Mouse (Mus musculus): ENCODE measurements at regions not wholly inside any gene's neighbourhood (a gene's known extent, or its start where the extent isn't known, plus 50 kb on each side); places are given as distances from the start of the nearest gene placed in this dataset.

DNA sequence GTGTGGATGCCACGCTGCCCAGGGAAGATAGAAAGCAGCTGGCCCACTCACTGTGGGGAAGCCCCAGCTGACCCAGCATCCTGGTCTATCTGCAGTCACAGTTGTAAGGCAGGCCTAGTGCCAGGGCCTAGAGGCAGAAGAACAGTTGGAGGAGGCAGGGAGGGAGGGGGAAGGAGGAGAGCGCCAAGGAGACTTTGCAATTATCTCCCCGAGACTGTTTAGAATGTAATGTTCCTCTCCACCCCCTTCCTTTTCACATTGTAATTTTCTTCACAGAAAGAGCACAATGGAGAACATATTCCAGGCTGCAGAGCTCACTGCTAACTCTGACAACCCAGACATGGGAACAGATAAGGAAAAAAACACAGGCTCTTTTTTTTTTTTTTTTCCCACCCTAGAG, 1382.3 kb downstream of the Gsdmc2 start:
- DNase-seq (ENCODE audit: low read depth in 1 of 2, low spot score in 2 of 2): peak in 1 of 2 experiments; percentile 4
- no peaks in the 10 kb centered on the region for H3K27me3 ChIP-seq (ENCODE audit: control insufficient read depth, insufficient read depth, low read length)
- TF ChIP-seq POLR2A (IDR thresholded peaks at IDR 0.05; ENCODE audit: low read depth, low read length) (no peak), CTCF (IDR thresholded peaks at IDR 0.05; ENCODE audit: extremely low read depth, insufficient read depth, insufficient read length, insufficient replicate concordance) (no peak)

GRCm38 (mm10) chr15:62461398-62462051, 1383.5 kb downstream of the Gsdmc2 start:
- no peak for DNase-seq (ENCODE audit: low read depth in 1 of 2, low spot score in 2 of 2)

More for the DNA sequence above, 1382.3 kb downstream of the Gsdmc2 start:
- no peaks in the 10 kb centered on the region for H3K36me3 ChIP-seq (ENCODE audit: control insufficient read depth, insufficient read depth, low read length)
- WGBS: 82% methylated on average over 3 of the region's 3 CpGs
- H3K27ac ChIP-seq (ENCODE audit: insufficient read depth, low read length): no peak overlapping the region
- no peak overlapping the region for H3K4me3 ChIP-seq (ENCODE audit: extremely low read depth, insufficient read depth, insufficient read length)
- peaks cover 6% of the 10 kb centered on the region; the same call in 1 of the 2 replicates for H3K4me1 ChIP-seq (ENCODE audit: control insufficient read depth, insufficient read depth, insufficient read length)

DNA sequence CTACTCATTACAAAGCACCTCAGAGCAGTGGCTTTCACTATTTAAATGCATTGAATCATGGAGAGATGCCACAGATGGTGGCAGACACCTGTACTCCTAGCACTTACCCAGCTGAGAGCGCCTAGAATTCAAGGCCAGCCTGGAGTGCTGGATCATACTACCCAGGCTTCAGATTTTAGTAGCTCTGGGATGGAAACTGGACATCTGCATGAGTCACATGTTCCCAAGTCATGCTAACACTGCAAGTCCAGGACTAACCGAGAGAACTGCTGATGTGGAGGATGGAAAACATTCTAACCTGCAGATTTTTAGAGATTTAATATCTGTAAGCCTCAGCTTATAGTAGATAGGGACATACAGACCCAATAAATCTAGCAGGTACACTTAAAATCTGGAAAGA, 1384.3 kb downstream of the Gsdmc2 start:
- no peak for DNase-seq (ENCODE audit: low read depth in 1 of 2, low spot score in 2 of 2)
- Histone ChIP-seq H3K27ac (ENCODE audit: insufficient read depth, low read length) (no peak overlapping the region), H3K27me3 (ENCODE audit: control insufficient read depth, insufficient read depth, low read length) (no peaks in the 10 kb centered on the region), H3K4me3 (ENCODE audit: extremely low read depth, insufficient read depth, insufficient read length) (no peak overlapping the region), H3K4me1 (ENCODE audit: control insufficient read depth, insufficient read depth, insufficient read length) (peaks cover 7% of the 10 kb centered on the region; the same call in 1 of the 2 replicates), H3K36me3 (ENCODE audit: control insufficient read depth, insufficient read depth, low read length) (no peaks in the 10 kb centered on the region)
- 82% methylated on average over 2 of the region's 2 CpGs for WGBS
- TF ChIP-seq POLR2A (IDR thresholded peaks at IDR 0.05; ENCODE audit: low read depth, low read length) (no peak), CTCF (IDR thresholded peaks at IDR 0.05; ENCODE audit: extremely low read depth, insufficient read depth, insufficient read length, insufficient replicate concordance) (no peak)

More at GRCm38 (mm10) chr15:62461398-62462051, 1383.5 kb downstream of the Gsdmc2 start:
- TF ChIP-seq CTCF (IDR thresholded peaks at IDR 0.05; ENCODE audit: extremely low read depth, insufficient read depth, insufficient read length, insufficient replicate concordance) (no peak), POLR2A (IDR thresholded peaks at IDR 0.05; ENCODE audit: low read depth, low read length) (no peak)
- Histone ChIP-seq H3K4me1 (ENCODE audit: control insufficient read depth, insufficient read depth, insufficient read length) (peaks cover 7% of the 10 kb centered on the region; the same call in 1 of the 2 replicates), H3K27me3 (ENCODE audit: control insufficient read depth, insufficient read depth, low read length) (no peaks in the 10 kb centered on the region), H3K27ac (ENCODE audit: insufficient read depth, low read length) (no peak overlapping the region), H3K36me3 (ENCODE audit: control insufficient read depth, insufficient read depth, low read length) (no peaks in the 10 kb centered on the region), H3K4me3 (ENCODE audit: extremely low read depth, insufficient read depth, insufficient read length) (no peak overlapping the region)
- 84% methylated on average over 7 of the region's 7 CpGs for WGBS

DNA sequence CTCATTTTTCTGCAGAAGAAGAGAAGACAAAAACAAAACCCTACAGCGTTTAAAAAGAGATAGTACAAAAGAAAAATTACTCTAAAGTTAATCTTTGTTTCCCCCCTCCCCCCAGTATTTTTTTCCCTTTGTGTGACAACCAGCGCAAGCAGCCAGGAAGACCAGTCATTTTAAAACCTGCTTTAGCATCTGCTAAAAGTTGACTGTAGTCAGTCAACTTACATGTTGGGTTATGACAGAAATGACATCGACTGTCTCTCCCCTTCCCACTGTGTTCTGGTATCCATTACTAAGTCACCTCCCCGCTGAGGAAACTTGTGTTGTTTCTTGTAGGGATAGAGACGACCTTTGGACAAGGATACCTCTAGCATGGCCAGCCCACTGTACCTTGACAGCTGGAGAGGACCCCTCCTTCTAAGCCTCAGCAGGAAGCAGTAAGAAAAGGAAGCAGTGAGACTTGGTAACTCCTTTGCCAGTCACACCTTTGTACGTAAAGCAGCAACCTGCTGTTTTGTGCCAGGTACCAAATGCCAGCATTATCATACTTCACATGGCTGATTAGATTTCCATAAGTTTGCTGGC, 1384.9 kb downstream of the Gsdmc2 start:
- Histone ChIP-seq H3K4me1 (ENCODE audit: control insufficient read depth, insufficient read depth, insufficient read length) (peaks cover 7% of the 10 kb centered on the region; the same call in 1 of the 2 replicates), H3K36me3 (ENCODE audit: control insufficient read depth, insufficient read depth, low read length) (no peaks in the 10 kb centered on the region), H3K27me3 (ENCODE audit: control insufficient read depth, insufficient read depth, low read length) (no peaks in the 10 kb centered on the region), H3K27ac (ENCODE audit: insufficient read depth, low read length) (no peak overlapping the region), H3K4me3 (ENCODE audit: extremely low read depth, insufficient read depth, insufficient read length) (no peak overlapping the region)
- WGBS: 79% methylated on average over 6 of the region's 6 CpGs
- TF ChIP-seq POLR2A (IDR thresholded peaks at IDR 0.05; ENCODE audit: low read depth, low read length): no peak
- TF ChIP-seq CTCF (IDR thresholded peaks at IDR 0.05; ENCODE audit: extremely low read depth, insufficient read depth, insufficient read length, insufficient replicate concordance): no peak
- no peak for DNase-seq (ENCODE audit: low read depth in 1 of 2, low spot score in 2 of 2)

DNA sequence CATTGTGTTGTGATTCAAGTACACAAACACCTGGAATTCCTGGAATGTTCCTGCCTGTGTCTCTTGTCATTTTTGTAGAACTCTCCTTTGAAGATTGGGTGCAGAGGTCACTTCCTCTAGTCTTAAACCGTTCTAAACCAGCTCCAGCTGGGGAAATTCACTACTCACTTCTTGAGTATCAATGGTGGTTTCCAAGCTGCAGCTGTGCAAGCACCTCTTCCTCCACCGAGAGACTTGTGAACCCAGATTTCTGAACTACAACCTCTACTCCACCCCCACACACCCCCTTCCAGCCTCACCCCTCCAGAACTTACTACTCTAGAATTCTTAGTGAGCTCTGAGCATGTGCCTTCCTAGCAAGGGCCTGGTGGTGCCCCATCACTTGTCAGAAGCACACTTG, 1387.0 kb downstream of the Gsdmc2 start:
- 12% methylated on average over 2 of the region's 2 CpGs for WGBS
- Histone ChIP-seq H3K4me3 (ENCODE audit: extremely low read depth, insufficient read depth, insufficient read length) (no peak overlapping the region), H3K4me1 (ENCODE audit: control insufficient read depth, insufficient read depth, insufficient read length) (peaks cover 7% of the 10 kb centered on the region; the same call in 1 of the 2 replicates), H3K27me3 (ENCODE audit: control insufficient read depth, insufficient read depth, low read length) (no peaks in the 10 kb centered on the region), H3K36me3 (ENCODE audit: control insufficient read depth, insufficient read depth, low read length) (no peaks in the 10 kb centered on the region), H3K27ac (ENCODE audit: insufficient read depth, low read length) (no peak overlapping the region)
- no peak for TF ChIP-seq CTCF (IDR thresholded peaks at IDR 0.05; ENCODE audit: extremely low read depth, insufficient read depth, insufficient read length, insufficient replicate concordance)
- no peak for TF ChIP-seq POLR2A (IDR thresholded peaks at IDR 0.05; ENCODE audit: low read depth, low read length)
- no peak for DNase-seq (ENCODE audit: low read depth in 1 of 2, low spot score in 2 of 2)

DNA sequence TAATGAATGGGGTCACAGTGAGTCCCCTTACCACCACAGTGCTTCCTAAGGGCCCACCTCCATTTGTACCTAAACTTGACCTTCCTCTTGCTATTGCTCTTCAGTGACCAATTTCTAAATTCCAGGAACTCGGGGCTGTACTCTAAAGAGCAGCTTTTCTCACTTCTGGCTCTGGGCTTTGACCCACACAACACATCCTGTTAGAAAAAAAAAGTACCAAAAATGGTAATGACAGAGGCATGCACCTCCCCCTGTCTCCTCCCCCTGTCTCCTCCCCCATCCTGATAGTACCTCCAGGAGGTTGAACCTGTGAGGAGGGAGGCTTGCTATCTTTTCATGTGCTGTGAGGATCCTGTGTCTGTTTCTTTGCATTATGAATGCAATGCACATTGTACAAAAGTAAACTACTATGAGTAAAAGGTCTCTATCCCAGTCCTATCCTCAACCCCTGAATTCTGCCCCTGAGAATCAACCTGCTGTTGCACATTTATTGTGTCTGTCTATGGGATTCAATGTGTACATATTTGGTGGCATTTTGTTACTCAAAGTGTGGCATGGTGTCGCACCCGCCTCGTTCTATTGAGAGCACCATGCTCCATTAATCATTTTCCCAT, 1387.8 kb downstream of the Gsdmc2 start:
- Histone ChIP-seq H3K4me3 (ENCODE audit: extremely low read depth, insufficient read depth, insufficient read length) (no peak overlapping the region), H3K36me3 (ENCODE audit: control insufficient read depth, insufficient read depth, low read length) (no peaks in the 10 kb centered on the region), H3K27ac (ENCODE audit: insufficient read depth, low read length) (peak overlapping the region; percentile 18; the same call in 1 of the 2 replicates), H3K4me1 (ENCODE audit: control insufficient read depth, insufficient read depth, insufficient read length) (peaks cover 7% of the 10 kb centered on the region; the same call in 1 of the 2 replicates), H3K27me3 (ENCODE audit: control insufficient read depth, insufficient read depth, low read length) (no peaks in the 10 kb centered on the region)
- peak; percentile 21 to 23 for DNase-seq (ENCODE audit: low read depth in 1 of 2, low spot score in 2 of 2)
- WGBS: 74% methylated on average over 4 of the region's 4 CpGs
- no peak for TF ChIP-seq POLR2A (IDR thresholded peaks at IDR 0.05; ENCODE audit: low read depth, low read length)
- TF ChIP-seq CTCF (IDR thresholded peaks at IDR 0.05; ENCODE audit: extremely low read depth, insufficient read depth, insufficient read length, insufficient replicate concordance): no peak

Measured in spleen, adult 2 months (tissue).